Mouse (Mus musculus) liver, adult 2 months (tissue): ENCODE data around the gene Cd28.

Experiments
- CTCF ChIP-seq: fragments of 200-500 bp; IDR thresholded peaks from 2 replicates; pipeline ENCODE4 v1.5.1; 2011; ENCODE audit warnings: low read depth, low read length, control low read depth
- POLR2A ChIP-seq: fragments of 200-500 bp; IDR thresholded peaks from 2 replicates; pipeline ENCODE4 v1.6.1; 2011; ENCODE audit warnings: low read length, control low read depth; ENCODE audit not compliant: insufficient read depth; ENCODE audit errors: extremely low read depth

GRCm38 (mm10) chr1:60815912-60816311 lies 99.3 kb downstream of the Cd28 start:
- no peak for TF ChIP-seq POLR2A
- no peak for TF ChIP-seq CTCF
